Mouse (Mus musculus) G1E (cell line): Measurements from ENCODE around the gene Acot11.

Experiments used
- CTCF ChIP-seq: IDR thresholded peaks from 2 replicates; pipeline ENCODE4 v1.5.1; 2012; ENCODE audit warnings: low read depth, low read length, inconsistent platforms, mixed read lengths
- GATA1 ChIP-seq: IDR thresholded peaks from 2 replicates; pipeline ENCODE4 v1.6.1; 2012; ENCODE audit warnings: borderline replicate concordance, low read length, inconsistent platforms, mixed read lengths
- TAL1 ChIP-seq: conservative IDR thresholded peaks from 2 replicates; pipeline ENCODE4 v1.6.1; 2012; ENCODE audit warnings: low read depth, low read length, inconsistent platforms, mixed read lengths

DNA sequence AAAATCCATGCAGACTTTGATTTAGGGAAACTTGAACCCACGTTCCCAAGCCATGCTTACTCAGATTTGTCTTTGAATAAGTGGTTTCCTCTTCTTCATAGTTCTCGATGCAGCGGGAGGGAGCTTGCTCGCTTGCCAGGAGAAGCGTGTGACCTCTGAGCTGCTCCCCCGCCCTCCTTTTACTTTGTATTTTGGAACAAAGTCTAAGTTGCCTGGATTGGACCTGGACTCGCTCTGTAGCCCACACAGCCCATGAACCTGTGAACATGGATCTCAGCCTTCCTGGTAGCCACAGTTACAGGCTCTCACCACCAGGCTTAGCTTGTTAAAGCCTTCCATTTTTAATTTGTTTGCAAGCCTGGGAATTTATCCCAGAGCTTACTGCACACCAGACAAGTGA lies 74.0 kb downstream of the Acot11 start, which contains the start of gene Mroh7:
- TF ChIP-seq CTCF (no peak), GATA1 (no peak), TAL1 (no peak)
